Mouse (Mus musculus): ENCODE results near the gene Agrp. TPM values are rescaled to one million over a fixed set of nuclear protein-coding genes. Genes with fewer than 3 reads are reported as not detected.
A peak's percentile ranks its signal among the peaks of the same experiment; 100 is the strongest.

Gene Agrp
- total and polyA plus RNA-seq, 2 experiments from 2014 or later: 0.90 TPM; not detected in 1

DNA sequence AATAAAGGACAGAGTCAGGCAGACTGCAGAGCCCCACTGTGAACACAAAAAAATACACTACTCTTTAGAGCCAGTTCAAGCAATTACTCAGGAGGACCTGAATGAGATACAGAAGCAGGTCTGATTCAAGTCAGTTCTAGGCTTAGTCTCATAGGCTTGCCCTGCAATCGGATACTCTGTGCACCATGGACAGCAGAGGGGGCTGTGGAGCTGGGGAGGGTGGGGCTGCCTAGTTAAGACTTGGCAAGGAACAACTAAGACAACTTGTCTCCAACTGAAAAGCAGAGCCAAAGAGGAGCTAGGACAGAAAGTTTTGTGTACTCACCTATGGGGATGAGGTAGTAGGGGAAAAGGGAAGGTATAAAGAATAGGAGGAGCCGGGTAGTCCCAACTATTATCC lies 105.4 kb downstream of the Agrp start:
- Histone ChIP-seq H3K36me3 (ENCODE audit: insufficient read depth) (peaks cover 43% of the 10 kb centered on the region), H3K27me3 (ENCODE audit: insufficient read depth, low read length) (no peaks in the 10 kb centered on the region), H3K4me2 (ENCODE audit: low read depth) (no peak overlapping the region), H3K4me1 (ENCODE audit: insufficient read depth) (no peaks in the 10 kb centered on the region), H3K9me3 (ENCODE audit: low read length) (no peaks in the 10 kb centered on the region), H3K9ac (no peak overlapping the region), H3K27ac (ENCODE audit: low read depth, low read length) (no peak overlapping the region), H3K4me3 (ENCODE audit: low read depth, low read length) (no peak overlapping the region)
- WGBS: 53% methylated on average over 2 of the region's 2 CpGs
- ATAC-seq (no peak), DNase-seq (no peak)
- TF ChIP-seq CTCF (IDR thresholded peaks at IDR 0.05; ENCODE audit: low read depth): peak; percentile 44

DNA sequence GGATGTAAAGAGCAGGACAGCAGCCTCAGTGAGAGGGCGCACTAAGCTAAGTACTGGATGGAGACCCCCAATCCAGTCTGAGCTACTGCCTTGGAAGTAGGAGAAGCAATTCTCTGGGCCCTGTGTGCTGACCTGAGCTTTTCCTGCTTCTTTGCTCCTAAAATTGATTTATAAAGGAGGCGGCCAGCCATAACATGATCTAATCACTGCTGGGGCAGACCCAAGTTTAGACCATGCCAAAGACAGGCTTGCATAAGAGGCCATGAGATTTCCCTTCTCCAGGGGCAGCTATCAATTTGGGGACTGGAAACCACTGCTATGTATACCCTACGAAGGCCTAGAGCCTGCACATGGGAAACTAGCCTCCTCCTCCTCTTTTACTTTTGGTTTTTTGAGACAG lies 107.9 kb downstream of the Agrp start:
- Histone ChIP-seq H3K27me3 (ENCODE audit: insufficient read depth, low read length) (no peaks in the 10 kb centered on the region), H3K4me1 (ENCODE audit: insufficient read depth) (no peaks in the 10 kb centered on the region), H3K9me3 (ENCODE audit: low read length) (no peaks in the 10 kb centered on the region), H3K4me3 (ENCODE audit: low read depth, low read length) (no peak overlapping the region), H3K9ac (no peak overlapping the region), H3K36me3 (ENCODE audit: insufficient read depth) (peaks cover 51% of the 10 kb centered on the region), H3K27ac (ENCODE audit: low read depth, low read length) (no peak overlapping the region), H3K4me2 (ENCODE audit: low read depth) (no peak overlapping the region)
- no peak for TF ChIP-seq CTCF (IDR thresholded peaks at IDR 0.05; ENCODE audit: low read depth)
- ATAC-seq (no peak), DNase-seq (no peak)
- WGBS: 79% methylated on average over 3 of the region's 3 CpGs

DNA sequence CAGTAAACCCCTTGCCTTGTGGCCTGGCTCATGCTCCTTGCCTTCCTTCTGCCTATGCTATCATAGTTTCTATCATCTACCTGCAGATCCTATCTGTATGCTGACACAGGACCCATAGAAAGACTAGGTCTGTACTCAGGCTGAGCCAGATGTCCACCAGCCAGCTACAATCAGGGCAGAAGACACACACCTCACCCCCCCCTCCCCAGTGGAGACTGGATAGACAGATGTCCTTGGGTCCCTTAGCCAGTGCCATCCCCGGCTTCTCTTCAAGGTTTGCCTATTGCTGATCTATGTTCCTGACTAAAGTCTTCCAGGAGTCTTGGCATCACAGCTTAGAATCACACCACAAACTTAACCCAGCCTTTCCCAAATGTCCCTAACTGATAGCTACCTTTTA lies 109.0 kb downstream of the Agrp start:
- Histone ChIP-seq H3K4me3 (ENCODE audit: low read depth, low read length) (no peak overlapping the region), H3K9ac (no peak overlapping the region), H3K27me3 (ENCODE audit: insufficient read depth, low read length) (no peaks in the 10 kb centered on the region), H3K4me2 (ENCODE audit: low read depth) (no peak overlapping the region), H3K27ac (ENCODE audit: low read depth, low read length) (no peak overlapping the region), H3K9me3 (ENCODE audit: low read length) (no peaks in the 10 kb centered on the region), H3K36me3 (ENCODE audit: insufficient read depth) (peaks cover 57% of the 10 kb centered on the region), H3K4me1 (ENCODE audit: insufficient read depth) (no peaks in the 10 kb centered on the region)
- no peak for ATAC-seq
- 93% methylated on average over 1 of the region's 1 CpGs for whole genome bisulfite sequencing
- no peak for TF ChIP-seq CTCF (IDR thresholded peaks at IDR 0.05; ENCODE audit: low read depth)
- no peak for DNase-seq

DNA sequence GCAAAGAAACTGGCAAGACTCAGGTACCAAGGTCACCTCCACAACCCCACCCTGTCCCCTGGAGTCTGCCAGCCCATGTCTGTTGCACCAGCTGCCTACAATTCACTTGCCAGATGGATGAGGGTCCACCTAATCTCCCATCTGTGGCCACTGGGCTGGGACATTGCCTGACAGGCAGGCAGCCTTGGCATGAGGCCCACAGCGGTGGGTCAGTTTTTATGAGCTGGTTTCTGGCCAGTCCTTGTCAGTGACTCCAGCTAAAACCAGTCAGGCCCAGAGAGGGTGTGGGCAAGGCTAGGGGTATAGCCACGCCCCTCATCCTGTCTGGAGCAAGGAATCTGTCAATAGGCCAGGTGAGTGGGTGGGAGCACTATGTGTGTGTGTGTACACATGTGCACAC lies 110.1 kb downstream of the Agrp start:
- no peaks in the 10 kb centered on the region for H3K4me1 ChIP-seq (ENCODE audit: insufficient read depth)
- whole genome bisulfite sequencing: 79% methylated on average over 2 of the region's 2 CpGs
- H3K27ac ChIP-seq (ENCODE audit: low read depth, low read length): no peak overlapping the region
- peaks cover 50% of the 10 kb centered on the region for H3K36me3 ChIP-seq (ENCODE audit: insufficient read depth)
- no peak overlapping the region for H3K4me2 ChIP-seq (ENCODE audit: low read depth)
- no peaks in the 10 kb centered on the region for H3K9me3 ChIP-seq (ENCODE audit: low read length)
- H3K9ac ChIP-seq: no peak overlapping the region
- ATAC-seq: no peak
- H3K27me3 ChIP-seq (ENCODE audit: insufficient read depth, low read length): no peaks in the 10 kb centered on the region
- TF ChIP-seq CTCF (IDR thresholded peaks at IDR 0.05; ENCODE audit: low read depth): no peak
- no peak overlapping the region for H3K4me3 ChIP-seq (ENCODE audit: low read depth, low read length)
- DNase-seq: no peak

DNA sequence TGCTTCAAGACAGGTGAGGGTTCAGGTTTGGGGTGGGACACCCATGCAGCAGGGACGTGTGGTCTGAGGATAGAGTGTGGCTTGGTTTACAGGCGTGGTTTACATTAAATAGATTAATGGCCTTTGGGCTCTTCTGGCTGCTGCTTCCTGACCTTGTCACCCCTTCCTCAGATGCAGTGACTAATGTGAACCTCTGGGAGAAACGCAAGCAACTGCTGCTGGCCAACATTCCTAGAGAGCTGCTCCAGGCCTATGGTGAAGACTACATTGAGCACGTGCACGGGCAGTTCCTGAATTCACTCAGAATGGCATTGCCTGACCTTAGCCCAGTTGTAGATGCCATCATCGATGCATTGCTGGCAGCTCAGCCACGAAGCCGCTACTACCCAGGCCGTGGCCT lies 114.3 kb downstream of the Agrp start:
- no peak for TF ChIP-seq CTCF (IDR thresholded peaks at IDR 0.05; ENCODE audit: low read depth)
- WGBS: 92% methylated on average over 9 of the region's 9 CpGs
- no peak for ATAC-seq

DNA sequence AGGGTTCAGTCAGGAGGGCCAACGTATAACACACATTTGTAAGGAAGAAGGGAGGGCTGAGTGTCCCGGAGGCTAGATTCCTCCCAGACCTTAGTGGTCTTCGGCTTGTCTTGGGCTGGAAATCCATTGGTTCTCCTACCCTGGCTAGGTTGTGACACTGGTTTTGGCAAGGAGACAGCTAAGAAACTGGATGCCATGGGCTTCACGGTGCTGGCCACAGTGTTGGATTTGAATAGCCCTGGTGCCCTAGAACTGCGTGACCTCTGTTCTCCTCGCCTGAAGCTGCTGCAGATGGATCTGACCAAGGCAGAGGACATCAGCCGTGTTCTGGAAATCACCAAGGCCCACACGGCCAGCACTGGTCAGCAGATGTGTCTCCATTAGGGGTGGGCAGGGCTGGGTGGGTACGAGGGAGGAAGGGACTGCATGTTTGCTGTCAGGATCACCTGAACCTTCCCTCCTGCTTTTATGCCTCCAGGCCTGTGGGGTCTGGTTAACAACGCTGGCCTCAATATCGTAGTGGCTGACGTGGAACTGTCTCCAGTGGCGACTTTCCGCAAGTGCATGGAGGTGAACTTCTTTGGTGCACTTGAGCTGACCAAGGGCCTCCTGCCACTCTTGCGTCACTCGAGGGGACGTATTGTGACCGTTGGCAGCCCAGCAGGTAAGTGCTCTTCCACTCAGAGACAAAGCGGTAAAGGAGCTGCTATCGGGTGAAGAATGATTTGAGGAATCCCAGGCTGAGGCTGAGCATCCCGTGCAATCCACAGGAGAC lies 115.0 kb downstream of the Agrp start:
- no peak overlapping the region for H3K27ac ChIP-seq (ENCODE audit: low read depth, low read length)
- no peak overlapping the region for H3K4me3 ChIP-seq (ENCODE audit: low read depth, low read length)
- peaks cover 25% of the 10 kb centered on the region for H3K36me3 ChIP-seq (ENCODE audit: insufficient read depth)
- H3K9ac ChIP-seq: no peak overlapping the region
- TF ChIP-seq CTCF (IDR thresholded peaks at IDR 0.05; ENCODE audit: low read depth): peak; percentile 17; the same call in 1 of the 2 replicates
- 87% methylated on average over 21 of the region's 21 CpGs for WGBS
- peaks cover 7% of the 10 kb centered on the region for H3K27me3 ChIP-seq (ENCODE audit: insufficient read depth, low read length)
- DNase-seq: no peak
- H3K9me3 ChIP-seq (ENCODE audit: low read length): no peaks in the 10 kb centered on the region
- peaks cover 7% of the 10 kb centered on the region; the same call in 1 of the 2 replicates for H3K4me1 ChIP-seq (ENCODE audit: insufficient read depth)
- H3K4me2 ChIP-seq (ENCODE audit: low read depth): no peak overlapping the region
- no peak for ATAC-seq

More for the DNA sequence above, 114.3 kb downstream of the Agrp start:
- H3K27ac ChIP-seq (ENCODE audit: low read depth, low read length): no peak overlapping the region
- no peaks in the 10 kb centered on the region for H3K9me3 ChIP-seq (ENCODE audit: low read length)
- DNase-seq: no peak
- no peak overlapping the region for H3K9ac ChIP-seq
- H3K27me3 ChIP-seq (ENCODE audit: insufficient read depth, low read length): peaks cover 6% of the 10 kb centered on the region
- no peak overlapping the region for H3K4me3 ChIP-seq (ENCODE audit: low read depth, low read length)
- H3K4me1 ChIP-seq (ENCODE audit: insufficient read depth): peaks cover 7% of the 10 kb centered on the region; the same call in 1 of the 2 replicates
- peaks cover 25% of the 10 kb centered on the region for H3K36me3 ChIP-seq (ENCODE audit: insufficient read depth)
- H3K4me2 ChIP-seq (ENCODE audit: low read depth): no peak overlapping the region

DNA sequence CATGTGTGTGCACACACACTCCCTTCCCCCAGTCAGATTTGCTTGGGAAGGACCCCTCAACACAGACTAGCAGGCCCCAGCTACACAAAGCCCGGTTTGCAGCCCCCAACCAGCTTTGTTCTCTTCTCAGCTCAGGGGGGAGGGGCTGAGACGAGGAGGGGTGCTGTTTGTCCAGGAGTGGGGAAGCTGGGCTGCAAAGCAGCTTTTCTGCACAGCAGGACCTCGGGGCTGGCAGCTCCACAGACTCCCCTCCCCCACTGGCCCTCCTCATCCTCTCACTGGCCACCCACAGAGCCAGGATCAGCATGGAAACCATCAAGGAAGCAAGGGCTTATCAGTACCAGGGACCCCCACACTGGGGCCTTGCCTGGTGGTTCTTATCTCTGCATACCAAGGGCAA lies 116.1 kb downstream of the Agrp start:
- no peak overlapping the region for H3K27ac ChIP-seq (ENCODE audit: low read depth, low read length)

More for the DNA sequence above, 116.1 kb downstream of the Agrp start:
- H3K4me2 ChIP-seq (ENCODE audit: low read depth): no peak overlapping the region
- H3K27me3 ChIP-seq (ENCODE audit: insufficient read depth, low read length): peaks cover 11% of the 10 kb centered on the region
- H3K36me3 ChIP-seq (ENCODE audit: insufficient read depth): peaks cover 21% of the 10 kb centered on the region
- 0% methylated on average over 3 of the region's 3 CpGs for WGBS
- H3K4me3 ChIP-seq (ENCODE audit: low read depth, low read length): no peak overlapping the region
- ATAC-seq (no peak), DNase-seq (no peak)
- no peak overlapping the region for H3K9ac ChIP-seq
- H3K4me1 ChIP-seq (ENCODE audit: insufficient read depth): peaks cover 11% of the 10 kb centered on the region; the same call in 1 of the 2 replicates
- H3K9me3 ChIP-seq (ENCODE audit: low read length): no peaks in the 10 kb centered on the region
- no peak for TF ChIP-seq CTCF (IDR thresholded peaks at IDR 0.05; ENCODE audit: low read depth)

Data from forebrain, postnatal 0 days (tissue).